Mouse (Mus musculus) kidney, embryonic 16.5 days (tissue): ENCODE data around the gene Rps11. TPM values are rescaled to one million over a fixed set of nuclear protein-coding genes. Genes with fewer than 3 reads are reported as not detected.
A peak's percentile ranks its signal among the peaks of the same experiment; 100 is the strongest.
"Not testable (repeated sequence)": the region's sequence is repeated elsewhere in the genome, so short reads cannot be mapped to it uniquely, and the experiment has no call there.

Source experiments
- ATAC-seq: fragments of 200-750 bp; cut with Nextera tagmentation; 2 replicates; pipeline ENCODE4 v1.8.0; 2017; ENCODE audit warnings: moderate TSS enrichment; ENCODE audit not compliant: low FRiP score, low TSS enrichment
- H3K27ac ChIP-seq: fragments of 300-500 bp; sonication (generic); 2 replicates; pipeline ENCODE4 v1.5.1; 2014; ENCODE audit warnings: low read length
- H3K27me3 ChIP-seq: fragments of 300-500 bp; sonication (generic); 2 replicates; pipeline ENCODE4 v1.6.1; 2014; ENCODE audit warnings: low read length, control low read depth, mixed read lengths; ENCODE audit not compliant: insufficient read depth
- H3K36me3 ChIP-seq: fragments of 300-500 bp; sonication (generic); 2 replicates; pipeline ENCODE4 v1.6.1; 2014; ENCODE audit warnings: low read length, control low read depth, mixed read lengths; ENCODE audit not compliant: insufficient read depth
- H3K4me1 ChIP-seq: fragments of 300-500 bp; sonication (generic); 2 replicates; pipeline ENCODE4 v1.6.1; 2014; ENCODE audit warnings: low read length, control low read depth, mixed read lengths; ENCODE audit not compliant: insufficient read depth
- H3K4me2 ChIP-seq: fragments of 300-500 bp; sonication (generic); replicated peaks from 2 replicates; pipeline ENCODE4 v1.6.1; 2014; ENCODE audit warnings: low read depth, low read length
- H3K4me3 ChIP-seq: fragments of 300-500 bp; sonication (generic); 2 replicates; pipeline ENCODE4 v1.5.1; 2014; ENCODE audit warnings: mild to moderate bottlenecking, low read length
- H3K9ac ChIP-seq: fragments of 300-500 bp; sonication (generic); replicated peaks from 2 replicates; pipeline ENCODE4 v1.6.1; 2014; ENCODE audit warnings: low read length
- H3K9me3 ChIP-seq: fragments of 300-500 bp; sonication (generic); 2 replicates; pipeline ENCODE4 v1.6.1; 2016; ENCODE audit warnings: low read length, control low read depth
- WGBS: fragments of 180-500 bp; shearing (Covaris S2); extraction: QIAGEN DNeasy Blood & Tissue Kit; methylation state at CpG from one replicate; pipeline ENCODE4 v1.1.7; 2014; 5-methylcytosine and 5-hydroxymethylcytosine counted together
- polyA plus RNA-seq: library from polyadenylated mRNA; unstranded; fragments of >200 nt; fragmentation: Nextera tagmentation; extraction: Ambion mirVana; gene quantifications from 2 replicates; pipeline ENCODE4 v1.2.1, GENCODE M21; 2015

The Rps11 gene
- polyA plus RNA-seq, 1 experiment from 2014 or later = 1,408 TPM

DNA sequence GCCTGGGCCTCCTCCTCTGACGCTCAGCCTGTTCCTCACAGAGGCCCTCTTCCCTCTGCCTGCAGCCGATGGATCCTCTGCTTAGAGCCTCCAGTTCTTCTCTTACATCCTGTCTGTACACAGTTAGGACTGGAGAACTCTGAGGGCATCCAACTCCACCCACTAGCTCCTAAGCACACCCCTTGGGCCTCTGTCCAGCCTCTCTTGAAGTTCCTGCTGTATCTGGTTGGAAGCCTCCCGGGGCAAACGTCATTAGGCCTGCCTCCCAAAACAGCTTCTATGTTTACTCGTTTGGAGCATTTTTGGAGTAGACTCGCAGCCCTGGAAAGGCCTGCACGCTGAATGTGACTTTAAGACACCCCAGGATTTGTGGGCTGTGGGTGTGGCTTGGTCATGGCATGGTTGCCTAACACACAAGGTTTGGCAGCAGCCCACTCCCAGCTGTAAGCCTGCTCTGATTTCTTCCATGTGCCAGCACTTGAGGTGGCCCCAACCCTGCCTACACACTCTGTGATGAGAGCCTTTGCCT, 20.5 kb downstream of the Rps11 start, which contains the start of gene Fcgrt:
TSS of gene Fcgrt (minus strand) at position 200 of the 529 bp plus-strand sequence.
- Histone ChIP-seq H3K4me2 (peak within 1 kb of the TSS; percentile 59), H3K27ac (peak within 1 kb of the TSS; percentile 91), H3K4me3 (peak within 1 kb of the TSS; percentile 41), H3K9me3 (no peaks in the 10 kb centered on the region), H3K27me3 (no peaks in the 10 kb centered on the region), H3K9ac (peak within 1 kb of the TSS; percentile 58), H3K36me3 (no peaks in the 10 kb centered on the region), H3K4me1 (peaks cover 26% of the 10 kb centered on the region)
- 8% methylated on average over 7 of the region's 7 CpGs for WGBS
- ATAC-seq = peak; percentile 96

DNA sequence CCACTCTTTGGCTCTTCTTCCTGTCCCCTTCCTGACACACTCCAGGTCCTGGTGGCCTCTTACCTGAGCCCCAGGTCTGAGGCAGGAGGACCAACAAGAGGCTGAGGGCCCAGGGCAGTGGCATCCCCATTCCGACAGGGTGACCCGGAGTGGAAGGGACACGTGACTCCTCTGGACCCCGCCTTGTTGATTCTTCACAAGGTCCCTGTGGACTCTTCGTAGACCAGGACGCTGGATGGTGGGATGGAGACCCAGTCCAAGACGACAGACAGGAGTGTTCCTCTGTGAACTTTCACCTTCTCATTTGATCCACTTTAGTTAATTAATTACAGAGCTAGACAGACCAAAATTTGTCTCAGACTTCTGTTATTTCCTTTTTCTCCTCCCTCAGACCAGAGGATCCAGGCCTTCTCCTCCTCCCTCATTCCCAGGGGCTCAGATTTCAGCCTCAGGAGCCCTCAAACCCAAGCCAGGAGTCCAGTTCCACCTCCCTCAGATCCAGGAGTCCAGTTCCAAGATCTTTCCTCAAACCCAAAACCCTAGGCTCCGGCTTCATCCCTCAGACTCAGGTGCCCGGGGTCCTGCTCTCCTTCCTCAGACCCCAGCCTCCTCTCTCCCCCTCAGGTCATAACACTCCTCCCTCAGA, 21.2 kb downstream of the Rps11 start:
- peak overlapping the region; percentile 41 for H3K4me3 ChIP-seq
- H3K4me1 ChIP-seq = peaks cover 26% of the 10 kb centered on the region
- H3K36me3 ChIP-seq = no peaks in the 10 kb centered on the region
- no peaks in the 10 kb centered on the region for H3K9me3 ChIP-seq
- peak overlapping the region; percentile 91 for H3K27ac ChIP-seq
- peak; percentile 50 for ATAC-seq
- peak overlapping the region; percentile 58 for H3K9ac ChIP-seq
- H3K4me2 ChIP-seq = peak overlapping the region; percentile 59
- H3K27me3 ChIP-seq = no peaks in the 10 kb centered on the region
- WGBS = 24% methylated on average over 9 of the region's 9 CpGs

DNA sequence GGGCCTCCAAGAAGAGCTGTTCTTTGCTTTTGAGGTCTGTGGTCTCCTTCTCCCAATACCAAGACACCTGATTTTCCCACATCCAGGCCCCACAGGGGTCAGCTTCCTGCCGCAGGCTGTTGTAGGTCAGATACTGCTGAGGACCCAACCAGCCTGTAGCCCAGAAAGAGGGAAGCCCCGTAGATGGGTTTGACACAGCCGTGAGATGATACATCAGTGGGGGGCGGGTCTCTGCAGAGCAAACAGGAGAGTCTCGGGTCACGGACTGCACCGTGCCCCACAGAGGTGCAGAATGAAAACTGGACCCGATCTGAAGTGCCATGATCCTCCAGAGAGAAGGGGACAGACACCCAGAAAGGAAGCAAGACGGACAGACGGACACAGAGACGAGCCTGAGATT, 21.8 kb downstream of the Rps11 start:
- Histone ChIP-seq H3K9me3 (no peaks in the 10 kb centered on the region), H3K27ac (peak overlapping the region; percentile 91), H3K9ac (peak overlapping the region; percentile 58; the same call in 1 of the 2 replicates), H3K4me1 (peaks cover 26% of the 10 kb centered on the region), H3K27me3 (no peaks in the 10 kb centered on the region), H3K36me3 (no peaks in the 10 kb centered on the region), H3K4me3 (peak overlapping the region; percentile 41), H3K4me2 (peak overlapping the region; percentile 59)
- no peak for ATAC-seq
- WGBS = 64% methylated on average over 11 of the region's 11 CpGs

DNA sequence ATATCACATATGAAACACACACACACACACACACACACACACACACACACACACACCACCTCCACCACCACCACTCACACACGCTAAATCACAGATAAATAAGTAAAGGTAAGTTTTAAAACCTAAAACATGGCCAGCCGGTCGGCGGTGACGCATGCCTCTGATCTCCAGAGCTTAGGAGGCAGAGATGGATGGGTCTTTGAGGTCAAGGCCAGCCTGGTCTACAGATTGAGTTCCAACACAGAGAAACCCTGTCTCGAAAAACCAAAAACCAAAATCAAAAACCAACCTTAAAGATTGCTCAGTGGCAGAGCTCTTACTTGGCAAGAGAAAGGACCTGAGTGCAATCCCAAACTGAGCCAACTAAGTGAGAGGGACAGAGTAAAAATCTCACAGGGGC, 24.2 kb downstream of the Rps11 start:
- Histone ChIP-seq H3K9me3 (no peaks in the 10 kb centered on the region), H3K27ac (no peak overlapping the region), H3K4me1 (peaks cover 26% of the 10 kb centered on the region), H3K4me2 (no peak overlapping the region), H3K9ac (no peak overlapping the region), H3K27me3 (no peaks in the 10 kb centered on the region), H3K36me3 (no peaks in the 10 kb centered on the region), H3K4me3 (no peak overlapping the region)
- WGBS = 52% methylated on average over 6 of the region's 6 CpGs
- ATAC-seq = no peak

DNA sequence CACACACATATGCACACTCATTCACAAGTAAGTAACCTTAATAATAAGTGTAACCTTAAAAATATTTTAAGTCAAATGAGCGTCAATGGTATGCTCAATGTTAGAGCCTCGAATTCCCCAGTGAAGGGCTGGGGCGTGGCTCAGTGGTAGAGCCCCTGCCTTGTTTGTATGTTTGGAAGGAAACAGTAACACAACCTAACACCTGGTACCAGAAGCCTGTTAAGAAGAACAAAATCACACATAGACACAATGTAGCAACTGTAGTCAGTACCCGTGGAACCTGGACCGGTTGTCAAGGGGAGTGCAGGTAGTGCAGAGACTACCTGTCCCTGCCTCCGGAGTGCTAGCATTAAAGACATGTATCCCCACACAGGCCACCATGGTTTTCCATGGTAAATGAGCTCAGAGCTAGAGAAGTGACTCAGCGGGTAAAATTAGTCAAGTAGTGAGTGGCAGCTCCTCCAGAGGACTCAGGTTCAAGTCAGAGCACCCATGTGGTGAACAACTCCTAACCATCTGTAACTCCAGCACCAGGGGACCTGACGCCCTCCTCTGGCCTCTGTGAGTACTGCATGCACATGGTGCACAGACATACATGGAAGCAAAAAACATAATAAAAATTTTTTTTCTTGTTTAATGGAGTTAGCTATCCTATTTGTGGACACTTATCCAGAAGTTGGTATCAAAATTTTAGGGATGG, 25.5 kb downstream of the Rps11 start:
- no peaks in the 10 kb centered on the region for H3K9me3 ChIP-seq
- H3K4me2 ChIP-seq = no peak overlapping the region
- H3K4me3 ChIP-seq = no peak overlapping the region
- no peak for ATAC-seq
- WGBS = 88% methylated on average over 8 of the region's 8 CpGs
- no peaks in the 10 kb centered on the region for H3K27me3 ChIP-seq
- H3K27ac ChIP-seq = no peak overlapping the region
- H3K9ac ChIP-seq = no peak overlapping the region
- H3K36me3 ChIP-seq = no peaks in the 10 kb centered on the region
- peaks cover 32% of the 10 kb centered on the region for H3K4me1 ChIP-seq

DNA sequence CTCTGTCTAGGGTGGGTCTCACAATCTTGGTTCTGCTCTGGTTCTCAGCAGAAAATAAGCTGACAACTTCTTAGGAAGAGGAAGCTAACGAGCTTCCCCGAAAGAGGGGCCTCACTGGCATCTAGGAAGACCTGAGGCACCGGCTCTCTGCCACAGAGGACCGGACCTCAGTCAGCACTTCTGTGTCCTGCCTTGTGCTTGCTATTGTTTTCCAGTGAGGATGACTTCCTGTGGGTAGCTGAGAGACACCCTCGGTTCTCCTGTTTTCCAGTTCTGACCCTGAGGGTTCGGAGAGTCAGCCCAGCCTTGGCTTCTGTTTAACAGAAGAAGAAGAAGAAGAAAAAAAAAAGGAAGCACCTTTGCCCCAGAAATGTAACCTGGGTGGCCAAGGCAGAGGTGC, 26.8 kb downstream of the Rps11 start:
- Histone ChIP-seq H3K27ac (peak overlapping the region; percentile 31), H3K27me3 (no peaks in the 10 kb centered on the region), H3K4me2 (no peak overlapping the region), H3K9me3 (no peaks in the 10 kb centered on the region), H3K36me3 (no peaks in the 10 kb centered on the region), H3K9ac (no peak overlapping the region), H3K4me1 (peaks cover 31% of the 10 kb centered on the region), H3K4me3 (no peak overlapping the region)
- 48% methylated on average over 6 of the region's 6 CpGs for WGBS
- ATAC-seq = no peak

DNA sequence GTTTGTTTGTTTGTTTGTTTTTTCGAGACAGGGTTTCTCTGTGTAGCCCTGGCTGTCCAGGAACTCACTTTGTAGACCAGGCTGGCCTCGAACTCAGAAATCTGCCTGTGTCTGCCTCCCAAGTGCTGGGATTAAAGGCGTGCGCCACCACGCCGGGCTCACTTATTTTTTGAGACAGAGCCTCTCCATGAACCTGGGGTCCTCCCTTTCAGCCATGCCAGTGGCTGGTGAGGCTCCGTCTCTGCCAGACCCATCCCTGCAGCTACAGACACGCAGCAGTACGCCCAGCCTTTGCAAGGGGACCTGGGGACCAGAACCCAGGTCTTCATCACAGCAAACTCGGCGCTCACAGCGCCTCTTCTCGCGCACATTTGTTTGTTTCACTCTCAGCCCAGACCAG, 28.3 kb downstream of the Rps11 start:
- H3K27ac ChIP-seq, H3K9ac ChIP-seq, H3K4me3 ChIP-seq, H3K9me3 ChIP-seq, H3K27me3 ChIP-seq, ATAC-seq, H3K36me3 ChIP-seq, H3K4me2 ChIP-seq: not testable (repeated sequence)
- WGBS = 94% methylated on average over 14 of the region's 14 CpGs
- H3K4me1 ChIP-seq = peaks cover 27% of the 10 kb centered on the region

DNA sequence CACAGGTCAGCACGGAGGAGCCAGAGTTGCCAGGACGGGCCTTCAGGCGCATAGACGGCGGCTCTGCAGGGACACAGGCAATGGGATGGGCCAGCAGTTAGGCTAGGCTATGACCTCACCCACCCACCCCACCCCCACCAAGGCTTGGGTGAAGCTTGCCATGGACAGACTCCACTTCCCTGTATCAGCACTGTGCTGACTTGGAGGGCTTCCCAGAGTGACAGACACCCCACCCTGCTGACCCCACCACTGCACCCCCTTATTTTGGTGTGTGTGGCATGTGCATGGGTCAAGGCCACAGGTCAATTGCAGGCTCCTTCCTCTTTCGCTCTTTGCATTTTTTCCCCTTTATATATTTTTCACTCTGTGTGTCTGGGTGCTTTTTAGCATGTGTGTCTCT, 28.9 kb downstream of the Rps11 start:
- 77% methylated on average over 6 of the region's 6 CpGs for WGBS
- no peak overlapping the region for H3K9ac ChIP-seq
- peak overlapping the region; percentile 44; the same call in 1 of the 2 replicates for H3K27ac ChIP-seq
- H3K9me3 ChIP-seq = no peaks in the 10 kb centered on the region
- no peak overlapping the region for H3K4me2 ChIP-seq
- H3K4me3 ChIP-seq = no peak overlapping the region
- H3K4me1 ChIP-seq = peaks cover 31% of the 10 kb centered on the region
- no peaks in the 10 kb centered on the region for H3K27me3 ChIP-seq
- ATAC-seq = no peak
- no peaks in the 10 kb centered on the region for H3K36me3 ChIP-seq

DNA sequence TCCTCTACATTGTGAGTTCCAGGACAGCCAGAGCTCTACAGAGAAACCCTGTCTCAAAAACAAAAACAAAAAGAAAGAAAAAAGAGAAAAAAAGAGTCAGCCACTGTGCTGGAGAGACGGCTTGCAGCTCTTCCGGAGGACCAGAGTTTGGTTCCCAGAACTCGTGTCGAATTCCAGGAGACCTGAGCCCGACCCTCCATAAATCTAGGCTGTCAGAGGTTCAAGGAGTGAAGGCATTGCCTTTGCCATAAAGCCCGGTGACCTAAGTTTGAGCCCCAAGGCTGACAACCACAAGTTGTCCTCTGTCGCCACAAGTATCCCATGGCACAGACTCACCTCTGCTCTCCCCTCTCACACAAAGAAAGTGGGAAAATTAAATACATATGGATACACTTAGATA, 30.1 kb downstream of the Rps11 start:
- H3K36me3 ChIP-seq = 0 out of 2 replicates have a peak, but pooled peaks cover 4% of the 10 kb centered on the region
- no peak; the same call in 1 of the 2 replicates for ATAC-seq
- no peaks in the 10 kb centered on the region for H3K27me3 ChIP-seq
- 13% methylated on average over 7 of the region's 7 CpGs for WGBS
- peak overlapping the region; percentile 3; the same call in 1 of the 2 replicates for H3K4me3 ChIP-seq
- H3K27ac ChIP-seq = peak overlapping the region; percentile 90
- no peaks in the 10 kb centered on the region for H3K9me3 ChIP-seq
- H3K9ac ChIP-seq = no peak overlapping the region
- H3K4me1 ChIP-seq = peaks cover 31% of the 10 kb centered on the region
- H3K4me2 ChIP-seq = 0 out of 2 replicates have a peak overlapping the region, but pooled peaks have one; percentile 6

DNA sequence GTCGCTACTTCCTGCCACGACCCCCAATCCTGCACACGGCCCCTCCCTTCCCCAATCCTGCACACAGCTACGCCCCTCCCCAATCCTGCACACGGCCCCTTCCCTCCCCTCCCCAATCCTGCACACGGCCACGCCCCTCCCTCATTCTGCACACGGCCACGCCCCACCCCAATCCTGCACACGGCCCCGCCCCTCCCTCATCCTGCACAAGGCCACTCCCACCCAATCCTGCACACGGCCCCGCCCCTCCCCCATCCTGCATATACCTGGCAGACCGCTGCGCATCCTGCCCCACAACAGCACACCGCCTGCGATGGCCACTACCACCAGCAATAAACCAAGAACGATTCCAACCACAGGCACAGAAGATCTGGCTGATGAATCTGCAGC, 30.7 kb downstream of the Rps11 start:
- Histone ChIP-seq H3K36me3 (peaks cover 8% of the 10 kb centered on the region; the same call in 1 of the 2 replicates), H3K4me2 (0 out of 2 replicates have a peak overlapping the region, but pooled peaks have one; percentile 6), H3K9me3 (no peaks in the 10 kb centered on the region), H3K9ac (no peak overlapping the region), H3K4me1 (peaks cover 31% of the 10 kb centered on the region), H3K27me3 (no peaks in the 10 kb centered on the region), H3K4me3 (no peak overlapping the region), H3K27ac (peak overlapping the region; percentile 90)
- WGBS = 28% methylated on average over 13 of the region's 18 CpGs
- ATAC-seq = no peak
